ENCODE assay signal across 15 mouse cellular contexts in genomic region chrX:71648434-71648833, GRCm38 (mm10). TPM values are rescaled to one million over a fixed set of nuclear protein-coding genes. Genes with fewer than 3 reads are reported as not detected.
A peak's percentile ranks its signal among the peaks of the same experiment; 100 is the strongest.
DNase-seq lines count a peak whose midpoint lies in the region; ATAC-seq lines count a peak whose summit lies in the region.
"Had no signal": no experiment of that assay in that cellular context is flagged by ENCODE, and none has a peak within 500 bp of the region (broad histone marks: within the 10 kb centered on the region; RNA-seq: fewer than 3 reads in every experiment).

No protein-coding gene starts in this region.

- no peak overlapping the region for H3K4me3 ChIP-seq in hindbrain, embryonic 15.5 days
- H3K4me3 ChIP-seq in hindbrain, embryonic 11.5 days (ENCODE audit: low read depth, low read length): no peak overlapping the region
- H3K4me3 ChIP-seq: embryonic facial prominence, embryonic 12.5 days; gastrocnemius, adult 2 months; heart, embryonic 10.5 days; kidney, embryonic 15.5 days; limb, embryonic 13.5 days; liver, embryonic 12.5 days had no signal

- 0 out of 2 replicates have a peak, but pooled peaks have one; percentile 40 for ATAC-seq in hindbrain, embryonic 15.5 days (ENCODE audit: low FRiP score, low read depth)
- no peak for ATAC-seq in hindbrain, embryonic 11.5 days (ENCODE audit: low FRiP score)
- ATAC-seq: activated CD4-positive, CD25-positive, alpha-beta regulatory T cell, adult 4 months; intestine, postnatal 0 days; liver, embryonic 12.5 days had no signal

- WGBS in hindbrain, embryonic 15.5 days: 13% methylated on average over 1 of the region's 1 CpGs
- 12% methylated on average over 1 of the region's 1 CpGs for WGBS in hindbrain, embryonic 11.5 days

- no peak overlapping the region for H3K9ac ChIP-seq in hindbrain, embryonic 15.5 days
- H3K9ac ChIP-seq in hindbrain, embryonic 11.5 days (ENCODE audit: low read depth, low read length): no peak overlapping the region
- H3K9ac ChIP-seq: embryonic facial prominence, embryonic 12.5 days; kidney, embryonic 15.5 days; limb, embryonic 13.5 days; liver, embryonic 12.5 days had no signal

- no peak overlapping the region for H3K4me2 ChIP-seq in hindbrain, embryonic 15.5 days
- no peak overlapping the region for H3K4me2 ChIP-seq in hindbrain, embryonic 11.5 days (replicated peaks; ENCODE audit: low read depth, low read length)
- H3K4me2 ChIP-seq: embryonic facial prominence, embryonic 12.5 days; kidney, embryonic 15.5 days; limb, embryonic 13.5 days; liver, embryonic 12.5 days had no signal

- H3K27ac ChIP-seq in hindbrain, embryonic 15.5 days (replicated peaks): 0 out of 2 replicates have a peak overlapping the region, but pooled peaks have one; percentile 2
- H3K27ac ChIP-seq in hindbrain, embryonic 11.5 days (ENCODE audit: low read depth, low read length): no peak overlapping the region
- H3K27ac ChIP-seq: embryonic facial prominence, embryonic 12.5 days; gastrocnemius, adult 2 months; heart, embryonic 10.5 days; kidney, embryonic 15.5 days; limb, embryonic 13.5 days; liver, embryonic 12.5 days had no signal

- no peaks in the 10 kb centered on the region for H3K36me3 ChIP-seq in hindbrain, embryonic 15.5 days
- H3K36me3 ChIP-seq in hindbrain, embryonic 11.5 days (ENCODE audit: control insufficient read depth, insufficient read depth, low read length): no peaks in the 10 kb centered on the region
- H3K36me3 ChIP-seq: embryonic facial prominence, embryonic 12.5 days; heart, embryonic 10.5 days; kidney, embryonic 15.5 days; limb, embryonic 13.5 days; liver, embryonic 12.5 days had no signal

- no peaks in the 10 kb centered on the region for H3K9me3 ChIP-seq in hindbrain, embryonic 15.5 days
- no peaks in the 10 kb centered on the region for H3K9me3 ChIP-seq in hindbrain, embryonic 11.5 days (ENCODE audit: control insufficient read depth, low read length)
- H3K9me3 ChIP-seq: embryonic facial prominence, embryonic 12.5 days; heart, embryonic 10.5 days; kidney, embryonic 15.5 days; limb, embryonic 13.5 days; liver, embryonic 12.5 days had no signal

- H3K27me3 ChIP-seq in hindbrain, embryonic 15.5 days: no peaks in the 10 kb centered on the region
- H3K27me3 ChIP-seq in hindbrain, embryonic 11.5 days (ENCODE audit: control insufficient read depth, insufficient read depth, low read length): no peaks in the 10 kb centered on the region
- H3K27me3 ChIP-seq: embryonic facial prominence, embryonic 12.5 days had no signal

- DNase-seq in hindbrain, embryonic 11.5 days (ENCODE audit: low spot score): no peak
- peak; percentile 4 for DNase-seq in retina, adult 2 months (ENCODE audit: low read depth, low spot score)
- no peak for DNase-seq in retina, embryonic 14.5 days (ENCODE audit: low spot score)
- peak; percentile 0 for DNase-seq in induced T-regulatory cell, adult 2 months (ENCODE audit: low read depth)
- DNase-seq in embryo, embryonic 10.5 days (ENCODE audit: low spot score): no peak
- DNase-seq in kidney, postnatal 10 days: no peak

- H3K4me1 ChIP-seq in hindbrain, embryonic 15.5 days (replicated peaks): 0 out of 2 replicates have a peak, but pooled peaks cover 5% of the 10 kb centered on the region
- no peaks in the 10 kb centered on the region for H3K4me1 ChIP-seq in hindbrain, embryonic 11.5 days (replicated peaks; ENCODE audit: control insufficient read depth, insufficient read depth, low read length)
- H3K4me1 ChIP-seq: embryonic facial prominence, embryonic 12.5 days; heart, embryonic 10.5 days; kidney, embryonic 15.5 days; limb, embryonic 13.5 days; liver, embryonic 12.5 days had no signal

RNA-seq across cellular contexts. Expression of gene Gpr50, which starts 15.0 kb away (rescaled TPM):
- 2.3 and 2.7 TPM in 2 replicates for polyA plus RNA-seq in hindbrain, embryonic 15.5 days (2015; fragmentation: Nextera tagmentation; extraction: Ambion mirVana)
- 1.3 and 1.4 TPM in 2 replicates for polyA plus RNA-seq in hindbrain, embryonic 11.5 days (2014; fragmentation: Nextera tagmentation; extraction: Ambion mirVana)
- polyA plus RNA-seq: activated CD4-positive, CD25-positive, alpha-beta regulatory T cell, adult 4 months had no signal

Comparison
In these comparisons a context has a peak if more than half of its experiments do, and no peak if none do; other contexts are left out.
1. DNase-seq: peak in retina, adult 2 months (single experiment) and induced T-regulatory cell, adult 2 months (single experiment); none in hindbrain, embryonic 11.5 days (single experiment), retina, embryonic 14.5 days (single experiment), embryo, embryonic 10.5 days (single experiment) and kidney, postnatal 10 days (single experiment).